Mouse (Mus musculus) lung, embryonic 14.5 days (tissue): ENCODE results near the gene Cobl. TPM values are rescaled to one million over a fixed set of nuclear protein-coding genes. Genes with fewer than 3 reads are reported as not detected.

Source experiments
- ATAC-seq: fragments of 200-750 bp; cut with Nextera tagmentation; 2 replicates; pipeline ENCODE4 v1.8.0; 2017; ENCODE audit warnings: mild to moderate bottlenecking, moderate TSS enrichment, moderate library complexity; ENCODE audit not compliant: insufficient read depth
- DNase-seq: peaks from one replicate; pipeline ENCODE4 v3.0.0-alpha.2; 2015
- H3K27ac ChIP-seq: fragments of 300-500 bp; sonication (generic); 2 replicates; pipeline ENCODE4 v1.5.1; 2014; ENCODE audit warnings: low read depth, mild to moderate bottlenecking, moderate library complexity
- H3K27me3 ChIP-seq: fragments of 300-500 bp; sonication (generic); 2 replicates; pipeline ENCODE4 v1.6.1; 2014; ENCODE audit warnings: low read length, control low read depth; ENCODE audit not compliant: insufficient read depth
- H3K36me3 ChIP-seq: fragments of 300-500 bp; sonication (generic); 2 replicates; pipeline ENCODE4 v1.6.1; 2014; ENCODE audit warnings: control low read depth; ENCODE audit not compliant: insufficient read depth
- H3K4me1 ChIP-seq: fragments of 300-500 bp; sonication (generic); 2 replicates; pipeline ENCODE4 v1.6.1; 2014; ENCODE audit warnings: antibody characterized with exemption, control low read depth; ENCODE audit not compliant: insufficient read depth
- H3K4me2 ChIP-seq: fragments of 300-500 bp; sonication (generic); 2 replicates; pipeline ENCODE4 v1.6.1; 2014; ENCODE audit warnings: mild to moderate bottlenecking
- H3K4me3 ChIP-seq: fragments of 300-500 bp; sonication (generic); 2 replicates; pipeline ENCODE4 v1.5.1; 2014; ENCODE audit warnings: low read depth, low read length
- H3K9ac ChIP-seq: fragments of 300-500 bp; sonication (generic); 2 replicates; pipeline ENCODE4 v1.6.1; 2014
- H3K9me3 ChIP-seq: fragments of 300-500 bp; sonication (generic); 2 replicates; pipeline ENCODE4 v1.6.1; 2016; ENCODE audit warnings: low read depth, low read length, control low read depth
- CTCF ChIP-seq: IDR thresholded peaks from 2 replicates; pipeline ENCODE4 v1.5.1; 2016; ENCODE audit warnings: antibody characterized with exemption, low read depth
- WGBS: fragments of 180-500 bp; shearing (Covaris S2); extraction: QIAGEN DNeasy Blood & Tissue Kit; methylation state at CpG from one replicate; pipeline ENCODE4 v1.1.7; 2014; 5-methylcytosine and 5-hydroxymethylcytosine counted together
- polyA plus RNA-seq: library from polyadenylated mRNA; unstranded; fragments of >200 nt; fragmentation: Nextera tagmentation; extraction: Ambion mirVana; gene quantifications from 2 replicates; pipeline ENCODE4 v1.2.1, GENCODE M21; 2014

The Cobl gene
- polyA plus RNA-seq, 1 experiment from 2014 or later: 10.8 TPM

GRCm38 (mm10) chr11:12465229-12465628 is 469 bp upstream of the Cobl start:
- Histone ChIP-seq H3K4me1 (no peaks in the 10 kb centered on the region), H3K4me3 (peak overlapping the region; percentile 67), H3K9me3 (no peaks in the 10 kb centered on the region), H3K36me3 (no peaks in the 10 kb centered on the region), H3K27ac (peak overlapping the region; percentile 54; the same call in 1 of the 2 replicates), H3K9ac (peak overlapping the region; percentile 65), H3K27me3 (peaks cover 18% of the 10 kb centered on the region), H3K4me2 (peak overlapping the region; percentile 93)
- TF ChIP-seq CTCF: no peak
- DNase-seq (no peak), ATAC-seq (peak; percentile 15; the same call in 1 of the 2 replicates)
- 33% methylated on average over 1 of the region's 1 CpGs for WGBS

- no peak for TF ChIP-seq CTCF
- Histone ChIP-seq H3K9ac (peak overlapping the region; percentile 65), H3K4me3 (peak overlapping the region; percentile 67), H3K4me1 (no peaks in the 10 kb centered on the region), H3K9me3 (no peaks in the 10 kb centered on the region), H3K27ac (no peak overlapping the region), H3K36me3 (no peaks in the 10 kb centered on the region), H3K27me3 (peaks cover 18% of the 10 kb centered on the region), H3K4me2 (peak overlapping the region; percentile 93)
- WGBS: 23% methylated on average over 13 of the region's 13 CpGs
- ATAC-seq (peak; percentile 25; the same call in 1 of the 2 replicates), DNase-seq (no peak)
Measured at GRCm38 (mm10) chr11:12463615-12464170, 1.1 kb downstream of the Cobl start.

- H3K9me3 ChIP-seq: no peaks in the 10 kb centered on the region
- 65% methylated on average over 7 of the region's 7 CpGs for WGBS
- no peak for ATAC-seq
Measured at GRCm38 (mm10) chr11:12459781-12460581, 4.8 kb downstream of the Cobl start.

GRCm38 (mm10) chr11:12458814-12459213 is 5.9 kb downstream of the Cobl start:
- no peak for TF ChIP-seq CTCF
- Histone ChIP-seq H3K36me3 (no peaks in the 10 kb centered on the region), H3K27me3 (peaks cover 4% of the 10 kb centered on the region), H3K4me3 (no peak overlapping the region), H3K4me1 (no peaks in the 10 kb centered on the region), H3K4me2 (no peak overlapping the region), H3K27ac (no peak overlapping the region), H3K9me3 (no peaks in the 10 kb centered on the region), H3K9ac (no peak overlapping the region)
- no peak for ATAC-seq
- 61% methylated on average over 3 of the region's 3 CpGs for WGBS
- no peak for DNase-seq

More at GRCm38 (mm10) chr11:12459781-12460581, 4.8 kb downstream of the Cobl start:
- no peak overlapping the region for H3K4me2 ChIP-seq
- H3K27ac ChIP-seq: no peak overlapping the region; the same call in 1 of the 2 replicates
- H3K4me1 ChIP-seq: no peaks in the 10 kb centered on the region
- H3K9ac ChIP-seq: no peak overlapping the region
- no peak overlapping the region for H3K4me3 ChIP-seq
- H3K27me3 ChIP-seq: peaks cover 12% of the 10 kb centered on the region
- DNase-seq: no peak
- no peaks in the 10 kb centered on the region for H3K36me3 ChIP-seq
- TF ChIP-seq CTCF: no peak

GRCm38 (mm10) chr11:12458392-12458791 is 6.4 kb downstream of the Cobl start:
- Histone ChIP-seq H3K9me3 (no peaks in the 10 kb centered on the region), H3K9ac (no peak overlapping the region), H3K4me3 (no peak overlapping the region), H3K4me1 (no peaks in the 10 kb centered on the region), H3K36me3 (no peaks in the 10 kb centered on the region), H3K27ac (no peak overlapping the region), H3K4me2 (no peak overlapping the region), H3K27me3 (no peaks in the 10 kb centered on the region; the same call in 1 of the 2 replicates)
- ATAC-seq: no peak
- no peak for DNase-seq
- WGBS: 62% methylated on average over 2 of the region's 2 CpGs
- TF ChIP-seq CTCF: no peak

- no peak for TF ChIP-seq CTCF
- Histone ChIP-seq H3K4me1 (no peaks in the 10 kb centered on the region), H3K4me3 (no peak overlapping the region), H3K27me3 (no peaks in the 10 kb centered on the region), H3K36me3 (no peaks in the 10 kb centered on the region), H3K9me3 (no peaks in the 10 kb centered on the region), H3K9ac (no peak overlapping the region), H3K27ac (no peak overlapping the region), H3K4me2 (no peak overlapping the region)
- DNase-seq (no peak), ATAC-seq (no peak)
- 81% methylated on average over 3 of the region's 3 CpGs for WGBS
Measured at GRCm38 (mm10) chr11:12448101-12448500, 16.7 kb downstream of the Cobl start.

- Histone ChIP-seq H3K4me2 (no peak overlapping the region), H3K9ac (no peak overlapping the region), H3K36me3 (no peaks in the 10 kb centered on the region), H3K4me1 (no peaks in the 10 kb centered on the region), H3K27ac (no peak overlapping the region), H3K27me3 (no peaks in the 10 kb centered on the region), H3K4me3 (no peak overlapping the region), H3K9me3 (no peaks in the 10 kb centered on the region)
- TF ChIP-seq CTCF: no peak
- DNase-seq (no peak), ATAC-seq (no peak)
- 80% methylated on average over 2 of the region's 2 CpGs for WGBS
Measured at GRCm38 (mm10) chr11:12445222-12445621, 19.5 kb downstream of the Cobl start.
